Mouse (Mus musculus): Measurements from ENCODE around the gene Qsox1. TPM values are rescaled to one million over a fixed set of nuclear protein-coding genes. Genes with fewer than 3 reads are reported as not detected.

Gene Qsox1
- polyA plus RNA-seq, 1 experiment from 2014 or later = 26.2 TPM

- WGBS (ENCODE audit: insufficient replicate concordance) = 1% methylated on average over 25 of the region's 25 CpGs
- no peak for ATAC-seq
- H3K4me1 ChIP-seq = peaks cover 21% of the 10 kb centered on the region
- peaks cover 99% of the 10 kb centered on the region for H3K27me3 ChIP-seq (replicated peaks)
- H3K27ac ChIP-seq = no peak overlapping the region
- H3K9ac ChIP-seq = no peak overlapping the region
- no peak overlapping the region for H3K4me3 ChIP-seq
- peak overlapping the region; percentile 19; the same call in 1 of the 2 replicates for H3K4me2 ChIP-seq
- no peaks in the 10 kb centered on the region for H3K9me3 ChIP-seq (replicated peaks)
- no peaks in the 10 kb centered on the region for H3K36me3 ChIP-seq
Measured at GRCm38 (mm10) chr1:155737809-155738383, 74.8 kb downstream of the Qsox1 start.

- peaks cover 14% of the 10 kb centered on the region for H3K4me1 ChIP-seq
- no peak overlapping the region for H3K27ac ChIP-seq
- no peaks in the 10 kb centered on the region for H3K9me3 ChIP-seq (replicated peaks)
- peak overlapping the region; percentile 19; the same call in 1 of the 2 replicates for H3K4me2 ChIP-seq
- under 1% methylated on average over 58 of the region's 58 CpGs for WGBS (ENCODE audit: insufficient replicate concordance)
- peaks cover 99% of the 10 kb centered on the region for H3K27me3 ChIP-seq (replicated peaks)
- H3K9ac ChIP-seq = no peak overlapping the region
- ATAC-seq = no peak
- no peaks in the 10 kb centered on the region for H3K36me3 ChIP-seq
- no peak overlapping the region; the same call in 1 of the 2 replicates for H3K4me3 ChIP-seq
Measured at GRCm38 (mm10) chr1:155737017-155737808, 75.5 kb downstream of the Qsox1 start.

- no peaks in the 10 kb centered on the region for H3K9me3 ChIP-seq (replicated peaks)
- H3K36me3 ChIP-seq = no peaks in the 10 kb centered on the region
- H3K9ac ChIP-seq = no peak overlapping the region
- no peak overlapping the region for H3K27ac ChIP-seq
- H3K4me2 ChIP-seq = no peak overlapping the region
- WGBS (ENCODE audit: insufficient replicate concordance) = 2% methylated on average over 26 of the region's 26 CpGs
- H3K4me3 ChIP-seq = no peak overlapping the region
- peaks cover 99% of the 10 kb centered on the region for H3K27me3 ChIP-seq (replicated peaks)
- ATAC-seq = no peak
- peaks cover 8% of the 10 kb centered on the region; the same call in 1 of the 2 replicates for H3K4me1 ChIP-seq
Measured at GRCm38 (mm10) chr1:155736096-155736825, 76.4 kb downstream of the Qsox1 start.

GRCm38 (mm10) chr1:155731156-155731555 lies 81.5 kb downstream of the Qsox1 start:
- H3K36me3 ChIP-seq = no peaks in the 10 kb centered on the region
- no peaks in the 10 kb centered on the region for H3K9me3 ChIP-seq (replicated peaks)
- no peak overlapping the region for H3K27ac ChIP-seq
- no peak overlapping the region for H3K4me2 ChIP-seq
- peaks cover 96% of the 10 kb centered on the region for H3K27me3 ChIP-seq (replicated peaks)
- no peak overlapping the region for H3K4me3 ChIP-seq
- no peak for ATAC-seq
- no peaks in the 10 kb centered on the region for H3K4me1 ChIP-seq
- no peak overlapping the region for H3K9ac ChIP-seq
- 1% methylated on average over 2 of the region's 2 CpGs for WGBS (ENCODE audit: insufficient replicate concordance)

GRCm38 (mm10) chr1:155729113-155729795 lies 83.4 kb downstream of the Qsox1 start:
- no peaks in the 10 kb centered on the region for H3K4me1 ChIP-seq
- no peak overlapping the region for H3K9ac ChIP-seq
- no peaks in the 10 kb centered on the region for H3K9me3 ChIP-seq (replicated peaks)
- H3K27ac ChIP-seq = no peak overlapping the region
- H3K27me3 ChIP-seq (replicated peaks) = peaks cover 95% of the 10 kb centered on the region
- WGBS (ENCODE audit: insufficient replicate concordance) = 6% methylated on average over 23 of the region's 23 CpGs
- ATAC-seq = no peak
- no peaks in the 10 kb centered on the region for H3K36me3 ChIP-seq
- H3K4me2 ChIP-seq = no peak overlapping the region
- H3K4me3 ChIP-seq = no peak overlapping the region

GRCm38 (mm10) chr1:155727830-155728229 lies 84.9 kb downstream of the Qsox1 start:
- H3K9ac ChIP-seq = no peak overlapping the region
- H3K4me2 ChIP-seq = no peak overlapping the region
- 29% methylated on average over 10 of the region's 10 CpGs for WGBS (ENCODE audit: insufficient replicate concordance)
- no peak overlapping the region for H3K4me3 ChIP-seq
- no peak overlapping the region for H3K27ac ChIP-seq
- no peak for ATAC-seq
- H3K27me3 ChIP-seq (replicated peaks) = peaks cover 95% of the 10 kb centered on the region
- no peaks in the 10 kb centered on the region for H3K36me3 ChIP-seq
- H3K9me3 ChIP-seq (replicated peaks) = no peaks in the 10 kb centered on the region
- H3K4me1 ChIP-seq = no peaks in the 10 kb centered on the region

Other genes starting within 250 kb of the Qsox1 start
- not detected in 2 replicates for gene Lhx4, start 61.2 kb downstream of the Qsox1 start, polyA plus RNA-seq (2016; fragmentation: Nextera tagmentation; extraction: Ambion mirVana)
- gene Cep350, start 160.4 kb upstream of the Qsox1 start, polyA plus RNA-seq (2016; fragmentation: Nextera tagmentation; extraction: Ambion mirVana) = 7.8 and 9.3 TPM in 2 replicates
- gene Tor1aip2, start 222.5 kb upstream of the Qsox1 start, polyA plus RNA-seq (2016; fragmentation: Nextera tagmentation; extraction: Ambion mirVana) = 64.2 and 67.4 TPM in 2 replicates
- 26.4 and 27.6 TPM in 2 replicates for gene Tor1aip1, start 223.6 kb upstream of the Qsox1 start, polyA plus RNA-seq (2016; fragmentation: Nextera tagmentation; extraction: Ambion mirVana)